Mouse (Mus musculus) hindbrain, postnatal 0 days (tissue): ENCODE data around the gene Hadha. TPM values are rescaled to one million over a fixed set of nuclear protein-coding genes. Genes with fewer than 3 reads are reported as not detected.

ENCODE experiments used
- ATAC-seq: fragments of 200-750 bp; cut with Nextera tagmentation; 2 replicates; pipeline ENCODE4 v1.8.0; 2017; ENCODE audit warnings: mild to moderate bottlenecking, moderate TSS enrichment, moderate library complexity
- DNase-seq: peaks from one replicate; pipeline ENCODE4 v3.0.0-alpha.2; 2015; ENCODE audit warnings: low spot score
- H3K27ac ChIP-seq: fragments of 300-500 bp; sonication (generic); 2 replicates; pipeline ENCODE4 v1.5.1; 2014; ENCODE audit warnings: mild to moderate bottlenecking
- H3K27me3 ChIP-seq: fragments of 300-500 bp; sonication (generic); 2 replicates; pipeline ENCODE4 v1.6.1; 2014; ENCODE audit warnings: low read length, mixed read lengths; ENCODE audit not compliant: insufficient read depth
- H3K36me3 ChIP-seq: fragments of 300-500 bp; sonication (generic); 2 replicates; pipeline ENCODE4 v1.6.1; 2014; ENCODE audit warnings: low read length, mixed read lengths; ENCODE audit not compliant: insufficient read depth
- H3K4me1 ChIP-seq: fragments of 300-500 bp; sonication (generic); 2 replicates; pipeline ENCODE4 v1.6.1; 2014; ENCODE audit warnings: antibody characterized with exemption, low read length, mixed read lengths; ENCODE audit not compliant: insufficient read depth
- H3K4me2 ChIP-seq: fragments of 300-500 bp; sonication (generic); 2 replicates; pipeline ENCODE4 v1.6.1; 2014; ENCODE audit warnings: low read depth, mild to moderate bottlenecking, low read length, moderate library complexity, mixed read lengths
- H3K4me3 ChIP-seq: fragments of 300-500 bp; sonication (generic); 2 replicates; pipeline ENCODE4 v1.5.1; 2014; ENCODE audit warnings: low read length
- H3K9ac ChIP-seq: fragments of 300-500 bp; sonication (generic); replicated peaks from 2 replicates; pipeline ENCODE4 v1.6.1; 2014; ENCODE audit warnings: mild to moderate bottlenecking, low read length, moderate library complexity, mixed read lengths
- H3K9me3 ChIP-seq: fragments of 300-500 bp; sonication (generic); 2 replicates; pipeline ENCODE4 v1.6.1; 2016; ENCODE audit warnings: low read length, mixed read lengths
- CTCF ChIP-seq: IDR thresholded peaks from 2 replicates; pipeline ENCODE4 v1.5.1; 2016; ENCODE audit warnings: antibody characterized with exemption, control low read depth, low read depth
- WGBS: fragments of 180-500 bp; shearing (Covaris S2); extraction: QIAGEN DNeasy Blood & Tissue Kit; methylation state at CpG from one replicate; pipeline ENCODE4 v1.1.7; 2014; 5-methylcytosine and 5-hydroxymethylcytosine counted together
- polyA plus RNA-seq: library from polyadenylated mRNA; unstranded; fragments of >200 nt; fragmentation: Nextera tagmentation; extraction: Ambion mirVana; gene quantifications from 2 replicates; pipeline ENCODE4 v1.2.1, GENCODE M21; 2015
- total RNA-seq: library from RNA; depleted of rRNA; stranded (reverse); fragments of >200 nt; gene quantifications from 2 replicates; pipeline ENCODE4 v1.2.3, GENCODE M21; 2014

Gene Hadha
- total and polyA plus RNA-seq, 2 experiments from 2014 or later: 50.4 to 68.0 TPM

DNA sequence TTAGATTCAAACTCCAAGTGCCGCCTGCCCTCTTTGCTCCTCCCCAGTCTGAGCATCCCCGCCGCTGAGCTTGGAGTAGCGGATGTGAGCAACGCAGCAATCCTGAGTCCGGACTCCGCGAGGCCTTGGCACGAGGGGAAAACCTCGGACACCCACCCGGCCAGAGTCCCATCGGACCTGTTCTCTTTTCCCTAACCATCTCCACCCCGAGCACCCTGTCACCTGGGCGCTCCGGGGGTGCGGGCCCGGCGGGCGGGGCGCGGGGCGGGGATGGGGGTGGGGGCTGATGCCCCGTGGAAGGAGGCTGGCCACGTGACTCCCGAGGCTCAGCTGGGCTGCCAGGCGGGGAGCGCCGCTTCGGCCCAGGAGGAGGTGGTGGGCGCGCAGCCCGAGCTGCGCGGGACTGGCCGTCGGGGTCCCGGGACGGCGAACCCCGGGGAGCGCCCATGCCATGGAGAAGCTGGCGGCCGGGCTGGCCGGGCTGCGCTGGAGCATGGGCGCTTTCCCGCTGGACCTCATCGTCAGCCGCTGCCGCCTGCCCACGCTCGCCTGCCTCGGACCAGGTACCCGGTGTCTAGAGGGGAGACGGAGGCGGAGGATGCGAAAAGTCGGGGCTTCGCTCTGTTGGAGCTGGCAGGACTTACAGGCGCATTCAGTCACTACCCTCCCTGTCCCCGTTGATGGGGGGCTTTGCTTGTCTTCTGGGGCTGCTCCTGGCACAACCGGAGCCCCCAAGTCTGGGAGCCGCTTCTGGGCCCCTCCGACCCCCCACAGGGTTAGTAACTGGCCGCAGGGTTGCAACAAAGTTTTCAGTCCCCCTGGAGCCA, 49.9 kb downstream of the Hadha start, which contains the start of gene Garem2:
Gene Garem2 (plus strand): TSS at position 321 of the 827 bp plus-strand sequence.
- TF ChIP-seq CTCF: no peak
- Histone ChIP-seq H3K4me2 (peak within 1 kb of the TSS; percentile 83), H3K9me3 (no peaks in the 10 kb centered on the region), H3K4me3 (peak within 1 kb of the TSS; percentile 54), H3K27ac (peak within 1 kb of the TSS; percentile 73), H3K9ac (peak within 1 kb of the TSS; percentile 58), H3K36me3 (no peaks in the 10 kb centered on the region), H3K4me1 (peaks cover 15% of the 10 kb centered on the region), H3K27me3 (no peaks in the 10 kb centered on the region; the same call in 1 of the 2 replicates)
- under 1% methylated on average over 63 of the region's 65 CpGs for WGBS
- DNase-seq (peak; percentile 56), ATAC-seq (peak; percentile 45)

DNA sequence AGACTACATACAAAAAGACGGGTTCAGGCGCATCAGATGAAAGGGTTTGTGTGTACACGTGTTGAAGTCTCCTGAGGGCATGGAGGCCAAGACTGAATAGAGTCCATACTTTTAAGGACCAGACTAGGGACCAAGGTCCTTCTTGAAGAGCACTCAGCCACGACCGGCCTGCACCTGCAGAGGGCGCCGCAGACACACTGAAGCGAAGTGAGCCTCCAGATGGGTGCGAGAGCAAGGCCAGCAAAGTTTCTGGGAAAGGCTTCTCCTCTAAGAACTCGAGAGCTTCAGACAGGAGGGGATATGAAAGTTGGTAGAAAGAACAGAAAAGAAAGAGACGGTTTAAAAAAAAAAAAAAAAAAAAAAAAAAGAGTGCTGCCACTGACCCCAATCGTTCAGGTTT, 50.6 kb downstream of the Hadha start:
- peak overlapping the region; percentile 73; the same call in 1 of the 2 replicates for H3K27ac ChIP-seq
- ATAC-seq: 0 out of 2 replicates have a peak, but pooled peaks have one; percentile 13
- no peaks in the 10 kb centered on the region for H3K9me3 ChIP-seq
- H3K36me3 ChIP-seq: no peaks in the 10 kb centered on the region
- 1% methylated on average over 12 of the region's 12 CpGs for WGBS
- H3K4me1 ChIP-seq: peaks cover 10% of the 10 kb centered on the region
- TF ChIP-seq CTCF: peak; percentile 80
- DNase-seq: peak; percentile 82
- H3K9ac ChIP-seq: no peak overlapping the region
- H3K27me3 ChIP-seq: no peaks in the 10 kb centered on the region; the same call in 1 of the 2 replicates
- H3K4me3 ChIP-seq: peak overlapping the region; percentile 54
- H3K4me2 ChIP-seq: peak overlapping the region; percentile 83

DNA sequence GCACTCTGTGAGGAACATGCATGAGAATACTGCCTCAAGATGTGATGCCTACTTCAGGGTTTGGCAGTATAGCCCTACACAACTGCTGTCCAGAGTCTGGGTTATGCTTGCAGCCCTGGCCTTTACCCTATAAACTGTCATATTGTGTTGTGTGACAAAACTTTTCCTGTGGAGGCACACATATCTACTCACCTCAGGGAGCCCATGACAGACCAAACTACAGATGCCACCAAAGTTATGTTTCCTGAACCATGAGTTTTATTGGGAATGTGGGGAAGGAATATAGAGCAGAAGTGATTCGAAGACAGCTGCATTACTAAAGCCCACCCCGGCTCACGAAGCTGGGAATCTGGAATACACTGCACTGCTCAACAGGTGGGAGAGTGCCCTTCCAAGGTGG, 51.6 kb downstream of the Hadha start:
- no peak overlapping the region for H3K27ac ChIP-seq
- DNase-seq: no peak
- ATAC-seq: no peak
- 81% methylated on average over 3 of the region's 3 CpGs for WGBS
- H3K27me3 ChIP-seq: no peaks in the 10 kb centered on the region; the same call in 1 of the 2 replicates
- no peak for TF ChIP-seq CTCF
- H3K9me3 ChIP-seq: no peaks in the 10 kb centered on the region
- no peak overlapping the region for H3K4me3 ChIP-seq
- H3K9ac ChIP-seq: no peak overlapping the region
- H3K4me1 ChIP-seq: peaks cover 10% of the 10 kb centered on the region
- no peak overlapping the region for H3K4me2 ChIP-seq
- no peaks in the 10 kb centered on the region for H3K36me3 ChIP-seq

DNA sequence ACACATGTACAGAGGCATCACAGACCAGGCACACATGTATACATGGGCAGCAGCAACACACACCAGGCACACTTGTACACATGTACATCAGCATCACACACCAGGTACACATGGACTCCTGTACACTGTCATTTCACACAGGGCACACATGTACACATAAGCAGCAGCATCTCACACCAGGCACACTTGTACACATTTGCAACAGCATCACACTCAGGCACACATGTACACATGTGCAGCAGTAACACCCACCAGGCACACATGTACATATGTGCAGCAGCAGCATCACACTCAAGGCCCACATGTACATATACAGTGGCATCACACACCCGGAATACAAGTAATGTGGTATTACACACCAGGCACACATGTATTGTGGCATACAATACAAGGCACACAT, 56.7 kb downstream of the Hadha start:
- no peak overlapping the region for H3K27ac ChIP-seq
- 94% methylated on average over 1 of the region's 1 CpGs for WGBS
- no peaks in the 10 kb centered on the region for H3K9me3 ChIP-seq
- no peak overlapping the region for H3K9ac ChIP-seq
- H3K4me2 ChIP-seq: no peak overlapping the region
- ATAC-seq: no peak
- no peak for DNase-seq
- H3K4me3 ChIP-seq: no peak overlapping the region
- TF ChIP-seq CTCF: no peak
- no peaks in the 10 kb centered on the region for H3K4me1 ChIP-seq
- no peaks in the 10 kb centered on the region for H3K36me3 ChIP-seq
- H3K27me3 ChIP-seq: no peaks in the 10 kb centered on the region

DNA sequence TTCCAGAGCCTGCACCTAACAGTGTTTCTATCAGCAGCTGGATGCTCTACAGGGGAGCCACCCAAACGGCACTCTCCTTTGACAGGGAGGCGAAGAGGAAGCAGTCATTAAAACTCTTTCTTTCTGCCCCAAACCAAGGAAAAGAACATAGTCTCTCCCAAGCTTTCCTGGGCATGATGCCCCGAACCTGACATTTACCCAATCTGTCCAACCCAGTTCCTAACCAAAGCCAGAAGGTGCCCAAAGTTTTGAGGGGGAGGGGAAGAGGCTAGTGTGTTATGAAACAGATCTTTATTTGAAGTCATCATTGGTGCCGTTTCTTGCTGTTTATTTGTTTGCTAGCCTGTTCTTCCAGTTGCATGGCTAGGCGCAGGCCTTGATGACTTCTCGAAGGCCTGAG, 59.2 kb downstream of the Hadha start:
- 68% methylated on average over 6 of the region's 6 CpGs for WGBS
- ATAC-seq: no peak
- no peak for TF ChIP-seq CTCF

DNA sequence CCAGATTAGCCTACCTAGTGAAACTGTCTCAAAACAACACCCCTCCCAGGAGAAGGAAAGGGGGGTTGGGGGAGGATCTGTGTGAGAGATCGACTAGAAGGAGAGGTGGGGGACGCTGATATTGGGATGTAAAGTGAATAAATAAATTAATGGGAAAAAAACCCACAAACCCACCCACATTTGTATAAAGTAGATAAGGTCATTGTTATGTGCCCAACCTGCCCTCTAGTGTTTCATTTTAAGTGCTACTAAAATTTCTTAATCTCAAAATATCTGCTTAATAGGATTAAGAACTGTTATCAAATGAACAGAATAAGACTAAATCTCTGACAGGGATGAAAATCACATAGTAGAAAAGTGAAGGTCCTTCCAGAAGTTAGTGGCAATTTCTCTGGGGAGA, 60.6 kb downstream of the Hadha start:
- Histone ChIP-seq H3K27me3 (no peaks in the 10 kb centered on the region), H3K4me3 (no peak overlapping the region), H3K27ac (no peak overlapping the region), H3K4me1 (no peaks in the 10 kb centered on the region), H3K9ac (no peak overlapping the region), H3K4me2 (no peak overlapping the region), H3K9me3 (no peaks in the 10 kb centered on the region), H3K36me3 (no peaks in the 10 kb centered on the region)
- ATAC-seq (no peak), DNase-seq (no peak)
- whole genome bisulfite sequencing: 59% methylated on average over 2 of the region's 2 CpGs
- TF ChIP-seq CTCF: peak; percentile 40

More for the DNA sequence above, 59.2 kb downstream of the Hadha start:
- Histone ChIP-seq H3K4me3 (no peak overlapping the region), H3K4me1 (no peaks in the 10 kb centered on the region), H3K4me2 (no peak overlapping the region), H3K27me3 (no peaks in the 10 kb centered on the region), H3K27ac (no peak overlapping the region), H3K9ac (no peak overlapping the region), H3K9me3 (no peaks in the 10 kb centered on the region), H3K36me3 (no peaks in the 10 kb centered on the region)
- DNase-seq: no peak

DNA sequence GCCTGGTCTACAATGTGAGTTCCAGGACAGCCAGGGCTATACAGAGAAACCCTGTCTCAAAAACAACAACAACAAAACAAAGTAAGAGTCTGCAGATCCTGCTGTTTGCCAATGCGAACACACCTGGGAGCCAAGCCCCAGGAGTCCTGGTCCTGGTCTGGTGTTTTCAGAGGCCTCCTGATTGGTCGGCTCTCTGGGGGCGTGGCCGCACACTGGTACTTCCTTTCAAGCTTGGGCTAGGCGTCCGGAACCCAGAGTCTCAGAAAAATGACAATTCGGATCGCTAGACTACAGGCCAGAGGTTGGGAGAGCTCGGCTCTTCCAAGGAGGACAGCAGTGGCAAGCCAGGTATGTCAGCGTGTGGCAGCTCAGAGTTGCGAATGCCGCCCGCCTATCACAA, 62.3 kb downstream of the Hadha start:
- TF ChIP-seq CTCF: no peak

More for the DNA sequence above, 62.3 kb downstream of the Hadha start:
- DNase-seq (no peak), ATAC-seq (no peak)
- Histone ChIP-seq H3K27me3 (no peaks in the 10 kb centered on the region), H3K4me1 (no peaks in the 10 kb centered on the region), H3K9ac (no peak overlapping the region), H3K27ac (no peak overlapping the region), H3K4me2 (no peak overlapping the region), H3K9me3 (no peaks in the 10 kb centered on the region), H3K36me3 (no peaks in the 10 kb centered on the region), H3K4me3 (no peak overlapping the region)
- WGBS: 67% methylated on average over 13 of the region's 13 CpGs
